Mouse (Mus musculus) Patski (cell line): ENCODE results near the gene Duoxa1. TPM values are rescaled to one million over a fixed set of nuclear protein-coding genes. Genes with fewer than 3 reads are reported as not detected.
"Not testable (repeated sequence)": the region's sequence is repeated elsewhere in the genome, so short reads cannot be mapped to it uniquely, and the experiment has no call there.

Experiments used
- ATAC-seq: fragments of 100-300 bp; one replicate; pipeline ENCODE4 v1.8.0; 2021
- CTCF ChIA-PET: fragments of 350-600 bp; sonication (Branson Sonifier 250); formaldehyde crosslinking; loops from one replicate; lab custom pipeline; 2022; ENCODE audit warnings: inconsistent platforms; lab: Charles Lee
- POLR2A ChIA-PET: fragments of 350-600 bp; sonication (Branson Sonifier 250); formaldehyde crosslinking; loops from one replicate; lab custom pipeline; 2022; ENCODE audit warnings: antibody characterized with exemption, inconsistent platforms; lab: Charles Lee
- DNase-seq: peaks from one replicate; pipeline ENCODE4 v3.0.0-alpha.2; 2011; ENCODE audit warnings: low read depth, low spot score
- H3K27me3 ChIP-seq: fragments of 371-371 bp; one replicate; pipeline ENCODE4 v1.5.1; 2021
- CTCF ChIP-seq: fragments of 100-300 bp; IDR thresholded peaks from one replicate; pipeline ENCODE4 v1.5.1; 2021
- in situ Hi-C: fragments of 300-500 bp; cut with MboI; formaldehyde crosslinking; loops from 3 replicates; pipeline ENCODE4 v1.11.1; 2018; ENCODE audit warnings: low pct_unique_long_range_greater_than_20kb, mixed read lengths
- polyA plus RNA-seq: library from polyadenylated mRNA; unstranded; gene quantifications from one replicate; pipeline ENCODE4 v1.2.3, GENCODE M21; 2021

Gene Duoxa1
- polyA plus RNA-seq, 1 experiment from 2014 or later: 0.05 TPM

DNA sequence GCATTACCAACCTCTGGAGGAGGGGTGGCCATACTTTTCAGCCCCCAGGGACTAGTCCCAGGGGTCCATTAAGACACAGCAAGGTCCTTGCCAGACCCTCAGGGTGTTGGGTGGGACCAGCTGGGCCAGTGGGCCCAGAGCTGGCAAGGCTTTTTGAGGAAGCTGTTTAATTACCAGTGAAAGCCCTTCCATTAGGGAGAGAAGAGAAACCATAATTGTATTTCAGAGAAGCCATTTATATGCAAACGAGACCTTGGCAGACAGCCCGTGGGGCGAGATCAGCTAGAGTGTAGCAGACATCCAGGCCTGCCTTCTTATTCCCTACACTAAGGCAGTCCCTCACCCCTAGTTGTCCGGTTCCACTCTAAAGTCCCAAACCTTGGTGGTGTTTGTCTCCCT, 38.4 kb upstream of the Duoxa1 start:
- in situ Hi-C loops: no loop called here
- TF ChIP-seq CTCF: no peak
- ATAC-seq (no peak), DNase-seq (no peak)
- CTCF ChIA-PET: interaction anchor here (1.5 to 1.6 kb wide), 2 partner anchors 17 to 29 kb away, joined by 5 to 7 read pairs; partner anchors contain the start of gene Shf
- POLR2A ChIA-PET: interaction anchor here (1.1 to 1.7 kb wide), 3 partner anchors 11 to 17 kb away, joined by 3 to 5 read pairs (median 3); no protein-coding TSS in a partner anchor
- H3K27me3 ChIP-seq: no peaks in the 10 kb centered on the region

DNA sequence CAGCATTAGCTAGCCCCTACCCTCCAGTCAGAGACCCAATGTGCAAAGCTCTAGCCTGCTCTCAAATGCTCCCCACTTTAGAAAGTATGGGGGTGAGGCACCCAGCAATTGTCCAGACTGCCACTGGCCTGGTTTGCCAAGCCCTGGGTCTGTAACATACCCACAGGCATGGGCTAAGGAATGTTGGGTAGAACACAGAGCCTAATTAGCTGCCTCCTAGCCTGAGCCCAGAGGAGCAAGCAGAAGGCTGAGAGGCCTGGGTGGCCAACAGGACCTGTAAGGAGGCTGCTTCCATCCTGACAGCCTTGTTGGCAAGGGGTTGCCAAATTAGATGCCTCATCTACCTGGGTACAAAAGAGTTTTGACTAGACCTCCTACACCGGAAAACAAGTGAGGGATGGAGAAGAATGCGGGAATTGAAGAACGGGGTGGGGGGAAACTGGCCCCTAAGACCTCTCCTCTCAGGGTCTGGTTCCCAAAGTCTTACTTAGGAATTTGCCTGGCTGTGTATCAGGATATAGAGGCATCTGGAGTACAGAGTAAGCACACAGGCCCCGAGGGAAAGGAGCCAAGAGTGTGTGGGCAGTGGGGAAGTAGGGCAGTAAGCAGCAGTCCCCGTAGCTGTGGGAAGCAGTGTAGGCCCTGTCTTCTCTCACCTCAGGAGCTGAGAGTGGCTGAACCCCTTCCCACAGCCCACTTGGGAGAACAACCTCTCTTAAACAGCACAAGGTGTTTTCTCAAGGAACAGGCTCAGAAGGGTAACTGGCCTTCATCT, 37.8 kb upstream of the Duoxa1 start:
- DNase-seq (no peak), ATAC-seq (no peak)
- in situ Hi-C loops: no loop called here
- ChIA-PET POLR2A (interaction anchor here (1.1 to 1.5 kb wide), 2 partner anchors 14 to 17 kb away, joined by 3 read pairs; no protein-coding TSS in a partner anchor), CTCF (interaction anchor here (1.5 kb wide), 1 partner anchor 30 kb away, joined by 7 read pairs; no protein-coding TSS in a partner anchor)
- H3K27me3 ChIP-seq: no peaks in the 10 kb centered on the region
- TF ChIP-seq CTCF: no peak

DNA sequence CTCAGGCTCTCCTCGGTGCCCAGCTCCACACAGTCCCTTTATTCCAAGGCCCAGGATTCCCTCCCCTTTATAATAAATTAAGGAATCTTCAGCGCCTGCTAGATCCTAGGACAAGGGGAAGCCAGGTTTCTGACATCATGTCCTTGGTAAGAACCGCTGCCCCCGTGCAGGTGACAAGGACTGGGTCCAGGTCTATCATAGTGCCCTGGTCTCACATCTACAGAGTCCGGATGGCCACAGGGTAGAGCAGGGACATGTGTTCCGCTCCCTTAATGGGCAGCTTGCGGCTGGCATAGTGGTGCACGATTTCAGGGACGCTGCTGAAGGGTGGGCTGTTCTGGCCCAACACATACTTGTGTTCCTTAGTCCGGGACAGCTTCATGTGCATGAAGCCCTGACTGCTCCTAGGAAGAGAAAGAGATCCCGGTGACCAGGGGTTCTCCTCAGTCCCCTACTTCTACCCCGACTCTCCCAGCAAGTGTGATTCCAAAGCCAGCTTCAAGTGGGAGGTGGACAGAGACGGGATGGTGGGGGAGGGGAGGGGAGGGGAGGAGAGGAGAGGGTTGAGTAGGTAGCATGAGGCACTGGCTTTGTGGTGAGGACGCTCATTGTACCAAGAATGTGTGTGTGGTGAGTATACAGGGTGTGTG, 35.7 kb upstream of the Duoxa1 start:
- H3K27me3 ChIP-seq: no peaks in the 10 kb centered on the region
- ATAC-seq (peak; percentile 8), DNase-seq (no peak)
- CTCF ChIA-PET: interaction anchor here (1.2 to 3.1 kb wide), 4 partner anchors 9 to 29 kb away, joined by 4 to 19 read pairs (median 5); no protein-coding TSS in a partner anchor
- in situ Hi-C loops: no loop called here
- TF ChIP-seq CTCF: no peak
- POLR2A ChIA-PET: interaction anchor here (0.6 to 1.2 kb wide), 3 partner anchors 17 to 31 kb away, joined by 3 to 4 read pairs (median 3); no protein-coding TSS in a partner anchor

DNA sequence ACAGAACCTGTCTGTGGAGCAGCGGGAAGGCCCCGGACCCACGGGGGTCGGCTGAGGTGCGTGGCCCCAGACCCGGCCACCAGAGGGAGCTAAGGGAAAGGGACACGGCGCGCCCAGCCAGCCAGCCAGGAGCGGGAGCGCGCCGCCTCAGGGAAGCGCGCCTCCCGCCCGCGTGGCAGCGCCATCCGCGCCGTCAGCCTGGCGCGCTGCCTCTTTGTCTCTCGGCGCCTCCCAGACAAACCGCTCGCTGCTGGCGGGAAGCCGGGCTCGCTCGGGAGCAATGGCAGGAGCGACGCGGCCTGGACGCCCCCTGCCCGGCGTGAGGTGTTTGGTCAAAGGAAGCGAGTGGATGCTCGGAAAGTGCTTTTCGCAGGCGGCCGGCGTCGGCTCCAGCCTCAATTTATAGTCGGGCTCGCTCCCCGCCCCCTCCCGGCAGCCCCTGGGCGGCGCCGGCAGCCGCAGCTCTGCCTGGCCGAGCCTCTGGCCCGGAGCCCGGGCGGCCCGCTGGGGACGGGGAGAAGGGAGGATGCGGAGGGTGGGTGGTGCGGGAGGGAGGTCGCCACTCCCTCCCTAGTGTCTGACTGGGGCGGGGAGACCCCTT, 35.1 kb upstream of the Duoxa1 start:
- ATAC-seq (peak; percentile 77), DNase-seq (no peak)
- no peaks in the 10 kb centered on the region for H3K27me3 ChIP-seq
- TF ChIP-seq CTCF: no peak
- CTCF ChIA-PET: interaction anchor here (0.6 to 3.1 kb wide), 9 partner anchors 9 to 97 kb away, joined by 3 to 19 read pairs (median 5); no protein-coding TSS in a partner anchor
- POLR2A ChIA-PET: interaction anchor here (0.6 to 1.2 kb wide), 4 partner anchors 17 to 31 kb away, joined by 3 to 5 read pairs (median 4); no protein-coding TSS in a partner anchor
- in situ Hi-C loops: no loop called here

DNA sequence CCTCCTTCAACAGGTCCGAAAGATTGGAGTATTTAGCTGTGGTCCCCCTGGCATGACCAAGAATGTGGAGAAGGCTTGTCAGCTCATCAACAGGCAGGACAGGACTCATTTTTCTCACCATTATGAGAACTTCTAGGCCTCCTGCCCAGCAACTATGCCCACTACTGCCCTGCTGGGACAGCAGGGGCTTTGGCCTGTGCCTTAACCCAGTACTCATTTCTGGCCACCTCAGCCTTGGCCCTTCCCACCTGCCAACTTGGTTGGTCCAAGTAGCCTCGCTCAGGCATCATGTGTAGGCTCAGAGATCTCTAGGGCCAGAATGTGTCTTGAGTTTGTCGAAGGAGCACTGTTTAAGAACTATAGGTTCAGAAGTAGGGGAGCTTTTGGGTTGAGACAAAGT, 33.7 kb upstream of the Duoxa1 start:
- in situ Hi-C loops: no loop called here
- ATAC-seq (no peak), DNase-seq (no peak)
- no peak for TF ChIP-seq CTCF
- ChIA-PET CTCF (interaction anchor here (0.7 to 3.1 kb wide), 9 partner anchors 10 to 45 kb away, joined by 3 to 19 read pairs (median 4); no protein-coding TSS in a partner anchor), POLR2A (no interaction called here)
- H3K27me3 ChIP-seq: no peaks in the 10 kb centered on the region

DNA sequence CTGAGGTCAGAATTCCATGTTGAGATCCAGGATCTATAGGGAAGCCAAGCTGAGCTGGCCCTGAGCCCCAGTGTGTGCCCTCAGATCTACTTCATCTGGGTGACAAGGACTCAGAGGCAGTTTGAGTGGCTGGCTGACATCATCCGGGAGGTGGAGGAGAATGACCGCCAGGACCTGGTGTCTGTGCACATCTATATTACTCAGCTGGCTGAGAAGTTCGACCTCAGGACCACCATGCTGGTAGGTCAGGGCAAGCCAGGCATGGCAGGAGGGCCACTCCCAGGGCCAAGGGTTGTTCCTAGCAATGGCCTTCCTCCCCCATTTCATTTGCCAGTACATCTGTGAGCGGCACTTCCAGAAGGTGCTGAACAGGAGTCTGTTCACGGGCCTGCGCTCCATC, 32.6 kb upstream of the Duoxa1 start:
- ChIA-PET CTCF (interaction anchor here (1.1 to 3.1 kb wide), 6 partner anchors 11 to 37 kb away, joined by 3 to 19 read pairs (median 4); no protein-coding TSS in a partner anchor), POLR2A (interaction anchor here (0.9 kb wide), 1 partner anchor 30 kb away, joined by 3 read pairs; no protein-coding TSS in a partner anchor)
- DNase-seq, in situ Hi-C loops, H3K27me3 ChIP-seq, ATAC-seq: not testable (repeated sequence)

DNA sequence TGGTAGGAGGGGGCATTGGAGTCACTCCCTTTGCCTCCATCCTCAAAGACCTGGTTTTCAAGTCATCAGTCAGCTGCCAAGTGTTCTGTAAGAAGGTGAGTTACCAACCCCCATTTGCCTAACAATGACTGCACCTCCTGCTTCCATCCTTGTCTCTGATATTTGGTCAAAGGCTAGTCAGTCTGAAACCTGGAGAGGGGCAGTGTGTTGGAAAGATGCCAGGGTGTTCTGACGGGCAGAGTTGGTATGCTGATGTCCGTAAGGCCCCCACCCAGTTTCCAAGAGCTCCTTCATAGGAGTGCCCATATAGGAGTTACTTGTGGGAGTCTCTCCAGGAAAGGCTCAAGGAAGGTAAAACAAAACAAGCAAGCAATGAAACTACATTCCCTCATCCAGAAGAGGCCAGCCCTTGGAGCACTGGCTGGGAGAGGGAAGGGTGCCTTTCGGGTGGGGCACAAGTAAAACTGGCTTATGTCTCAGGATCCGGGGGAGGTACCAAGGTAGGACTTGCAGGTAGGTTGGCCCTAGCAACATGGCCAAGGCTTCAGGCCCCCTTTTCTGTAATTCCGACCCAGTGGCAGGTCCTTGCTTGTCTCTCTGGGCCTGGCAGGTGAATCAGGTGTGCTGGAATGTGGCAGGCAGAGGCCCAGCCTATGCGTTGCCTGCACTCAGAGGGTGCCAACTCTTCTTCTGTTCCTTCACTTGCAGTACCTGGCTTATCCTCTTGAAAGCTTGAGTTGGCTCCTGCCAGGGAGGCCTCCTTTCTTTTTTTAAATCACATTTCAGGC, 31.8 kb upstream of the Duoxa1 start:
- in situ Hi-C loops: no loop called here

DNA sequence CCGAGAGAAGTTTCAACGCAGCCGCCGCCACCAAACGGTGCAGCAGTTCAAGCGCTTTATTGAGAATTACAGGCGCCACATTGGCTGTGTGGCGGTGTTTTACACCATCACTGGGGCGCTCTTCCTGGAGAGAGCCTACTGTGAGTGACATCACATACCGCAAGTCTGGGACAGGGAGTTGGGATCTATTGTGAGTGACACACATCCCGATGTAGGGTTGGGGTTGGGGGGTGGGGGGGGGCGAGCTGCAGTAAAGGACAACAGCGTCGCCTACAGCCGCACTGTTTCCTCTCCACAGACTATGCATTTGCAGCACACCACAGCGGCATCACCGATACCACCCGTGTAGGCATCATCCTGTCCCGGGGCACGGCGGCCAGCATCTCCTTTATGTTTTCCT, 23.8 kb upstream of the Duoxa1 start:
- no peak for TF ChIP-seq CTCF
- no peaks in the 10 kb centered on the region for H3K27me3 ChIP-seq
- POLR2A ChIA-PET: no interaction called here
- CTCF ChIA-PET: no interaction called here
- ATAC-seq (no peak), DNase-seq (no peak)
- in situ Hi-C loops: no loop called here

More for the DNA sequence above, 31.8 kb upstream of the Duoxa1 start:
- H3K27me3 ChIP-seq: no peaks in the 10 kb centered on the region
- ChIA-PET CTCF (interaction anchor here (1.5 kb wide), 1 partner anchor 36 kb away, joined by 4 read pairs; no protein-coding TSS in a partner anchor), POLR2A (no interaction called here)
- no peak for DNase-seq
- no peak for ATAC-seq
- no peak for TF ChIP-seq CTCF

DNA sequence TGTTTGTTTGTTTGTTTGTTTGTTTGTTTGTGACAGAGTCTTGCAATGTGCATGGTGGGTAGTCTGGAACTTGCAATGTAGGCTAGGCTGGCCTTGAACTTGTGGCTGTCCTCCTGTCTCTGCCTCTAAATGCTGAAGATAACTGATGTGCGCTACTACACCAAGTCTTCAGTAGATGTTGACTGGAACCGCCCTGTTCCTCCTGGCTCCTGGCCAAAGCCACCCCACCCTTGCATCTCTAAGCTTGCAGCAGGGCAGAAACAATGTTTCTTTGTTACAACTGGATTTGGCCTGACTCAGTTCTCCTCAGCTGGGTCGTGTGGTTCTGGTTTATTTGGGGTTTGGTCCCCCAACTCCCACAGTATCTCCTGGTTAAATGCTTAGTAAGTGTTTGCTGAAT, 20.6 kb upstream of the Duoxa1 start:
- DNase-seq: no peak

More for the DNA sequence above, 20.6 kb upstream of the Duoxa1 start:
- no peak for TF ChIP-seq CTCF
- no peak for ATAC-seq
- ChIA-PET CTCF (interaction anchor here (1.6 kb wide), 1 partner anchor 14 kb away, joined by 3 read pairs; no protein-coding TSS in a partner anchor), POLR2A (no interaction called here)
- no peaks in the 10 kb centered on the region for H3K27me3 ChIP-seq
- in situ Hi-C loops: no loop called here
